Mouse (Mus musculus) lung, postnatal 0 days (tissue): ENCODE data around the gene Kcnj11. TPM values are rescaled to one million over a fixed set of nuclear protein-coding genes. Genes with fewer than 3 reads are reported as not detected.

Experiments used
- ATAC-seq: fragments of 200-750 bp; cut with Nextera tagmentation; 2 replicates; pipeline ENCODE4 v1.8.0; 2017; ENCODE audit warnings: moderate library complexity
- DNase-seq: peaks from one replicate; pipeline ENCODE4 v3.0.0-alpha.2; 2016; ENCODE audit warnings: low spot score
- H3K27ac ChIP-seq: fragments of 300-500 bp; sonication (generic); 2 replicates; pipeline ENCODE4 v1.5.1; 2014; ENCODE audit warnings: antibody characterized with exemption, mild to moderate bottlenecking, low read length, mixed read lengths
- H3K27me3 ChIP-seq: fragments of 300-500 bp; sonication (generic); replicated peaks from 2 replicates; pipeline ENCODE4 v1.6.1; 2014; ENCODE audit warnings: low read length, mixed read lengths; ENCODE audit not compliant: insufficient read depth
- H3K36me3 ChIP-seq: fragments of 300-500 bp; sonication (generic); 2 replicates; pipeline ENCODE4 v1.6.1; 2014; ENCODE audit warnings: low read length, mixed read lengths; ENCODE audit not compliant: insufficient read depth
- H3K4me1 ChIP-seq: fragments of 300-500 bp; sonication (generic); 2 replicates; pipeline ENCODE4 v1.6.1; 2014; ENCODE audit warnings: antibody characterized with exemption, low read depth, low read length, mixed read lengths; ENCODE audit not compliant: insufficient read depth
- H3K4me2 ChIP-seq: fragments of 300-500 bp; sonication (generic); replicated peaks from 2 replicates; pipeline ENCODE4 v1.6.1; 2014; ENCODE audit warnings: low read depth, mild to moderate bottlenecking, low read length, moderate library complexity, mixed read lengths
- H3K4me3 ChIP-seq: fragments of 300-500 bp; sonication (generic); 2 replicates; pipeline ENCODE4 v1.5.1; 2014; ENCODE audit warnings: low read depth, low read length
- H3K9ac ChIP-seq: fragments of 300-500 bp; sonication (generic); replicated peaks from 2 replicates; pipeline ENCODE4 v1.6.1; 2014; ENCODE audit warnings: low read depth, mild to moderate bottlenecking
- H3K9me3 ChIP-seq: fragments of 300-500 bp; sonication (generic); 2 replicates; pipeline ENCODE4 v1.6.1; 2016; ENCODE audit warnings: low read length, mixed read lengths
- CTCF ChIP-seq: IDR thresholded peaks from 2 replicates; pipeline ENCODE4 v1.5.1; 2016; ENCODE audit warnings: antibody characterized with exemption, mild to moderate bottlenecking
- EP300 ChIP-seq: IDR thresholded peaks from 2 replicates; pipeline ENCODE4 v1.6.1; 2016; ENCODE audit warnings: antibody characterized with exemption, mild to moderate bottlenecking, control low read depth
- WGBS: fragments of 180-500 bp; shearing (Covaris S2); extraction: QIAGEN DNeasy Blood & Tissue Kit; methylation state at CpG from one replicate; pipeline ENCODE4 v1.1.7; 2014; 5-methylcytosine and 5-hydroxymethylcytosine counted together
- polyA plus RNA-seq: library from polyadenylated mRNA; unstranded; fragments of >200 nt; fragmentation: Nextera tagmentation; extraction: Ambion mirVana; gene quantifications from 2 replicates; pipeline ENCODE4 v1.2.1, GENCODE M21; 2015

Gene Kcnj11
- polyA plus RNA-seq, 1 experiment from 2014 or later: 0.44 TPM

- Histone ChIP-seq H3K27me3 (no peaks in the 10 kb centered on the region), H3K27ac (no peak overlapping the region), H3K4me3 (no peak overlapping the region), H3K4me1 (no peaks in the 10 kb centered on the region), H3K36me3 (peaks cover 21% of the 10 kb centered on the region; the same call in 1 of the 2 replicates), H3K9ac (no peak overlapping the region), H3K9me3 (no peaks in the 10 kb centered on the region), H3K4me2 (no peak overlapping the region)
- WGBS: 88% methylated on average over 13 of the region's 13 CpGs
- DNase-seq (no peak), ATAC-seq (no peak)
- TF ChIP-seq CTCF (no peak), EP300 (no peak)
Measured at GRCm38 (mm10) chr7:46047873-46048562, 52.5 kb downstream of the Kcnj11 start.

- Histone ChIP-seq H3K36me3 (peaks cover 20% of the 10 kb centered on the region; the same call in 1 of the 2 replicates), H3K4me1 (no peaks in the 10 kb centered on the region), H3K9me3 (no peaks in the 10 kb centered on the region), H3K27me3 (no peaks in the 10 kb centered on the region), H3K4me2 (no peak overlapping the region), H3K9ac (no peak overlapping the region), H3K4me3 (no peak overlapping the region), H3K27ac (no peak overlapping the region)
- 86% methylated on average over 11 of the region's 11 CpGs for WGBS
- TF ChIP-seq EP300: no peak
- TF ChIP-seq CTCF: no peak
- ATAC-seq (no peak), DNase-seq (no peak)
Measured at GRCm38 (mm10) chr7:46045882-46046281, 54.7 kb downstream of the Kcnj11 start.

GRCm38 (mm10) chr7:46044106-46044505, 56.5 kb downstream of the Kcnj11 start:
- DNase-seq (no peak), ATAC-seq (no peak)
- Histone ChIP-seq H3K36me3 (peaks cover 20% of the 10 kb centered on the region; the same call in 1 of the 2 replicates), H3K27ac (no peak overlapping the region), H3K9me3 (no peaks in the 10 kb centered on the region), H3K9ac (no peak overlapping the region), H3K4me1 (no peaks in the 10 kb centered on the region), H3K4me3 (no peak overlapping the region), H3K27me3 (no peaks in the 10 kb centered on the region), H3K4me2 (no peak overlapping the region)
- 86% methylated on average over 10 of the region's 10 CpGs for WGBS
- no peak for TF ChIP-seq CTCF

Other genes with a start within 250 kb of the Kcnj11 start
- gene Kdelr1, start 228.0 kb downstream of the Kcnj11 start, polyA plus RNA-seq: 56.2 and 57.3 TPM in 2 replicates
- 0.62 and 0.75 TPM in 2 replicates for gene Grin2d, start 222.4 kb downstream of the Kcnj11 start, polyA plus RNA-seq
- gene Syngr4, start 204.1 kb downstream of the Kcnj11 start, polyA plus RNA-seq: 0.14 and 0.23 TPM in 2 replicates
- 3.9 and 4.1 TPM in 2 replicates for gene Tmem143, start 203.8 kb downstream of the Kcnj11 start, polyA plus RNA-seq
- 233 and 255 TPM in 2 replicates for gene Emp3, start 179.4 kb downstream of the Kcnj11 start, polyA plus RNA-seq
- 8.9 and 11.2 TPM in 2 replicates for gene Ccdc114, start 176.7 kb downstream of the Kcnj11 start, polyA plus RNA-seq
- 0.26 and 0.37 TPM in 2 replicates for gene Abcc6, start 70.5 kb downstream of the Kcnj11 start, polyA plus RNA-seq
- 17.8 and 18.5 TPM in 2 replicates for gene Nomo1, start 67.1 kb downstream of the Kcnj11 start, polyA plus RNA-seq
- 0.92 and 1.1 TPM in 2 replicates for gene Abcc8, start 79.3 kb upstream of the Kcnj11 start, polyA plus RNA-seq
- gene Ush1c, start 137.7 kb upstream of the Kcnj11 start, polyA plus RNA-seq: 0.13 TPM in 1 of 2 replicates, not detected in the other
- not detected in 2 replicates for gene Otog, start 140.2 kb upstream of the Kcnj11 start, polyA plus RNA-seq